Mouse (Mus musculus): ENCODE measurements around the gene Smok2a. TPM values are rescaled to one million over a fixed set of nuclear protein-coding genes. Genes with fewer than 3 reads are reported as not detected.
"Not testable (repeated sequence)": the region's sequence is repeated elsewhere in the genome, so short reads cannot be mapped to it uniquely, and the experiment has no call there.

Gene Smok2a
- polyA plus RNA-seq, 1 experiment from 2014 or later, result not detected

GRCm38 (mm10) chr17:13254786-13255185 lies 33.8 kb downstream of the Smok2a start:
- H3K9me3 ChIP-seq (ENCODE audit: low read length); H3K4me1 ChIP-seq (ENCODE audit: insufficient read depth); H3K4me2 ChIP-seq (ENCODE audit: low read depth, low read length); H3K27ac ChIP-seq (ENCODE audit: low read depth); H3K27me3 ChIP-seq (ENCODE audit: insufficient read depth, low read length); H3K9ac ChIP-seq (replicated peaks); ATAC-seq; H3K4me3 ChIP-seq (ENCODE audit: low read depth, low read length); H3K36me3 ChIP-seq (replicated peaks; ENCODE audit: insufficient read depth, low read length); DNase-seq: not testable (repeated sequence)
- 59% methylated on average over 1 of the region's 5 CpGs for WGBS (ENCODE audit: insufficient replicate concordance)

Other genes starting within 250 kb of the Smok2a start
- 49.2 and 54.6 TPM in 2 replicates for gene Wtap, start 227.0 kb upstream of the Smok2a start, polyA plus RNA-seq (2015; fragmentation: Nextera tagmentation; extraction: Ambion mirVana)
- 200 and 212 TPM in 2 replicates for gene Sod2, start 214.3 kb upstream of the Smok2a start, polyA plus RNA-seq (2015; fragmentation: Nextera tagmentation; extraction: Ambion mirVana)
- not detected in 2 replicates for gene Gpr31b, start 168.9 kb upstream of the Smok2a start, polyA plus RNA-seq (2015; fragmentation: Nextera tagmentation; extraction: Ambion mirVana)
- not detected in 2 replicates for gene Tcp10b, start 160.1 kb upstream of the Smok2a start, polyA plus RNA-seq (2015; fragmentation: Nextera tagmentation; extraction: Ambion mirVana)
- 0.05 TPM in 1 of 2 replicates, not detected in the other for gene Unc93a, start 89.4 kb upstream of the Smok2a start, polyA plus RNA-seq (2015; fragmentation: Nextera tagmentation; extraction: Ambion mirVana)
- gene Smok2b, start 9.1 kb downstream of the Smok2a start, polyA plus RNA-seq (2015; fragmentation: Nextera tagmentation; extraction: Ambion mirVana), result not detected in 2 replicates
- not detected in 2 replicates for gene Tcp10c, start 133.4 kb downstream of the Smok2a start, polyA plus RNA-seq (2015; fragmentation: Nextera tagmentation; extraction: Ambion mirVana)